Mouse (Mus musculus) ES-CJ7 (cell line): ENCODE measurements around the gene Cd37.
"Not testable (repeated sequence)": the region's sequence is repeated elsewhere in the genome, so short reads cannot be mapped to it uniquely, and the experiment has no call there.

Experiments used
- DNase-seq: peaks from one replicate; pipeline ENCODE4 v3.0.0; 2011; ENCODE audit warnings: low read depth, low spot score

Cd37 gene

GRCm38 (mm10) chr7:45238723-45239496, at the start of gene Cd37:
Gene Cd37 (minus strand): TSS chr7:45239115.
- peak; percentile 75 for DNase-seq

GRCm38 (mm10) chr7:45286486-45286885, 47.6 kb upstream of the Cd37 start:
- no peak for DNase-seq

GRCm38 (mm10) chr7:45277136-45277760, 38.3 kb upstream of the Cd37 start, which contains the start of gene Slc6a21:
Gene Slc6a21 (plus strand): TSS chr7:45277513.
- DNase-seq, result peak; percentile 62

GRCm38 (mm10) chr7:45273672-45274071, 34.8 kb upstream of the Cd37 start:
- no peak for DNase-seq

GRCm38 (mm10) chr7:45272786-45273412, 34.0 kb upstream of the Cd37 start:
- peak; percentile 17 for DNase-seq

- DNase-seq, result peak; percentile 44
Measured at GRCm38 (mm10) chr7:45265518-45265917, 26.6 kb upstream of the Cd37 start.

- DNase-seq, result no peak
Measured at GRCm38 (mm10) chr7:45264348-45264747, 25.4 kb upstream of the Cd37 start.

GRCm38 (mm10) chr7:45263006-45263607, 24.2 kb upstream of the Cd37 start:
- DNase-seq, result no peak

- DNase-seq, result no peak
Measured at GRCm38 (mm10) chr7:45262266-45262665, 23.4 kb upstream of the Cd37 start.

GRCm38 (mm10) chr7:45259281-45259680, 20.4 kb upstream of the Cd37 start:
- no peak for DNase-seq

GRCm38 (mm10) chr7:45257063-45257840, 18.3 kb upstream of the Cd37 start:
- DNase-seq, result no peak

- not testable (repeated sequence) for DNase-seq
Measured at GRCm38 (mm10) chr7:45255822-45256221, 16.9 kb upstream of the Cd37 start.

- DNase-seq, result no peak
Measured at GRCm38 (mm10) chr7:45253806-45254205, 14.9 kb upstream of the Cd37 start.

- peak; percentile 91 for DNase-seq
Measured at GRCm38 (mm10) chr7:45247666-45248065, 8.8 kb upstream of the Cd37 start.

- no peak for DNase-seq
Measured at GRCm38 (mm10) chr7:45241389-45241749, 2.5 kb upstream of the Cd37 start.

- DNase-seq, result peak; percentile 95
Measured at GRCm38 (mm10) chr7:45240633-45241388, 1.9 kb upstream of the Cd37 start, which contains the start of gene Slc6a16. Gene Slc6a16 (plus strand): TSS chr7:45241085.

GRCm38 (mm10) chr7:45240109-45240508, 1.2 kb upstream of the Cd37 start:
- no peak for DNase-seq

- no peak for DNase-seq
Measured at GRCm38 (mm10) chr7:45237747-45238699, 892 bp downstream of the Cd37 start.

- no peak for DNase-seq
Measured at GRCm38 (mm10) chr7:45235656-45236180, 3.2 kb downstream of the Cd37 start.
